Mouse (Mus musculus) A20 (cell line): ENCODE results near the gene Pomt1.

Experiments used
- DNase-seq: peaks from one replicate; pipeline ENCODE4 v3.0.0-alpha.2; 2011; ENCODE audit warnings: low read depth, low spot score

Gene Pomt1

GRCm38 (mm10) chr2:32235886-32236759 lies at the start of gene Pomt1:
Gene Pomt1 (plus strand): TSS chr2:32236590.
- peak; percentile 96 for DNase-seq

DNA sequence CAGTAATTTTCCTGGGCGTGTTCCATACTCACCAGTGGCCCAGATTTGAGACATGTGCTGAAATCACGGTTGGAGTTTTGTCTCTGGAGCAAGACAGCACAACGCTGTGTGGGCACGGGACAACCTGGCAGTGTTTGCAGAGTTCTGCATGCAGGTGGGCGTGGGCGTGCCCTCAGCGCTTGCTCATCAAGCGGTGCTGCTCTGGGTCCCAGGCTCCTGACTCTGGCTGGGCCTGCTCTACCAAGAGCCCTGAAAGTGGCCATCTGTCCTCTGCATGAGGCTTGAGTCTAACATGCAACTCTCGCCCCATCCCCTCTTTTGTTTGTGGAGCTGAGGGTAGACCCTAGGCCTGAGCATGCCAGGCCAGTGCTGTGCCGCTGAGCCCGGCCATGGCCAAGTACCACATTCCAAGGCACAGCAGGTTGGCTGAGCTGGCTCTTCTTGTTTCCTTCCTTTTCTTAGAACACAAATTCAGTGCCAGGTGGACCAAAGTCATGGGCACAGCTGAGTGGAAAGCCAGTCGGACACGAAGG lies 49.3 kb upstream of the Pomt1 start:
- no peak for DNase-seq

DNA sequence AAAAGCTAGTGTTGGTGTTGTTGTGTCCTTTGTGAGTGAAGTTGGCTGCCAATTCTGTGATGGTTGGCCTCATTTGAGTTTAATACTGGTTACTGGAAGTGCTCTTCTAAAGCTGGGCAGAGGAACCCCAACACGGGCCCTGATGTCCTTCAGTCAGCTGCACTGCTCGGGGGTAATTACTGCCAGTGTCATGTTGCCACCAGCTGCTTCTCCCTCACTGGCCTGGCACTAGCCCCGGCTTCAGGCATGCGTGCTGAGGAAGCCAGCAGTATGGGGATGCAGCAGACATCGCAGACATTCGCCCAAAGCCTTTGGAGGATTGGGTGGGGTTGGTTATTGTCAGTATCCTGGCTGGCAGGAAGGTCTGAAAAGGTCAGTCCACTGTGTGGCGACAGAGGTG lies 48.7 kb upstream of the Pomt1 start:
- no peak for DNase-seq

- DNase-seq, result no peak
Measured at GRCm38 (mm10) chr2:32189060-32189681, 47.2 kb upstream of the Pomt1 start.

DNA sequence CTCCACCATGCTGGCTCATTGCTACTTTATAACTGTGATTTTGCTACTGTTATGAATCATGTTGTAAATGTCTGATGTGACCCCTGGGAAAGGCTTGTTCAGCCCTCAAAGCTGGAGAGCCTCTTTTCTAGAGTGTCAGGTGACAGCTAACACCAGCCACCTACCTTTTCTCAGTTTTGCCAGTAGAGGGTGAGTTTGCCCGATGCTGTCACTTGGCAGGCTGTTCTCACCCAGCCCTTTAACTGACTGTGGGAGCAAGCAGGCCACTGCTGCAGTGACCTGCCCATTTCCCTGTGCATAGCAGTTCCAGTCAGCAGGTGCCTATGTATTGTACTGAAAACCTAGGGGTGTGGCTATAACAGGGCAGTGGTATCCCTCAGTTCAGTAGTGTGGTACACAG lies 45.8 kb upstream of the Pomt1 start:
- no peak for DNase-seq

DNA sequence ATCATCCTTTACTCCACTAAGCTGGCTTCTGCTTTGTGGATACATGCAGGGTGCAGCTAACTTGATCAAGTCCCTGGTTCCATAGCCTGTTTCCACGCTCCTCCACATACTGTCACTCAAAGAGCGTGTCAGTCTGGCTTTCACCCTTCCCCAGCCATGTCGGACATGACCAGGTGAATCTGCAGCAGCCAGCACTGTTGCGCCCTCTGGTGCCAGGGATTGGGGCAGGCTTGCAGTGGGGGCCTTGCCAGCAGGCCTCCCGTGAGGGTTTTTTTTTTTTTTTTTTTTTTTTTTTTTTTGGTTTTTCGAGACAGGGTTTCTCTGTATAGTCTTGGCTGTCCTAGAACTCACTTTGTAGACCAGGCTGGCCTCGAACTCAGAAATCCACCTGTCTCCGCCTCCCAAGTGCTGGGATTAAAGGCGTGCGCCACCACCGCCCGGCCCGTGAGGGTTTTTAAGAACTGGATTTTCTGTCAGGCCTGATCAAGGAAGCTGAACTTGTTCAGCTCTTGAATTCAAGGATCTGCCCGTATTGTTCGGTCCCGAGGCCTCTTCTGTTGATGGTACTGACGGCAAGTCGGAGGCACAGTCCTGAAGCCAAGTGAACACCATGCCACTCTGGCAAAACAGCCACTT lies 44.4 kb upstream of the Pomt1 start:
- peak; percentile 65 for DNase-seq

- DNase-seq, result no peak
Measured at GRCm38 (mm10) chr2:32198977-32199376, 37.4 kb upstream of the Pomt1 start.

- no peak for DNase-seq
Measured at GRCm38 (mm10) chr2:32200033-32200432, 36.4 kb upstream of the Pomt1 start.

DNA sequence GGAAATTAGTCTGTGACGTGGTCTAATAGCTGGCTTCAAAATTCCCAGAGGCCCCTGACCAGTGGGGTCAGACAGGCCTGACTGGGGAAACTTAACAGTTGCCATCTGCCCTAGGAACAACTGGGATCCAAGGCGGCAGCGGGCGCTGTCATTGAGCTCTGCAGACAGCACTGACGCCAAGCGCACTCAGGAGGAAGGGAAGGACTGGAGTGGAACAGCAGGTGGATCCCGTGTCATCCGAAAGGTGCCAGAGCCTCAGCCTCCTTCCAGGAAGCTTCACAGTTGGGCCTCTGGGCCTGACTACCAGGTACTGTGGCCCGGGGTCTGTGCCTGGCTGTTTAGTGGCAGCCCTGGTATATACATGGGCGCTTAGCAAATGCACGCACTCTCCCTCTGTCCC lies 35.7 kb upstream of the Pomt1 start:
- DNase-seq, result no peak

DNA sequence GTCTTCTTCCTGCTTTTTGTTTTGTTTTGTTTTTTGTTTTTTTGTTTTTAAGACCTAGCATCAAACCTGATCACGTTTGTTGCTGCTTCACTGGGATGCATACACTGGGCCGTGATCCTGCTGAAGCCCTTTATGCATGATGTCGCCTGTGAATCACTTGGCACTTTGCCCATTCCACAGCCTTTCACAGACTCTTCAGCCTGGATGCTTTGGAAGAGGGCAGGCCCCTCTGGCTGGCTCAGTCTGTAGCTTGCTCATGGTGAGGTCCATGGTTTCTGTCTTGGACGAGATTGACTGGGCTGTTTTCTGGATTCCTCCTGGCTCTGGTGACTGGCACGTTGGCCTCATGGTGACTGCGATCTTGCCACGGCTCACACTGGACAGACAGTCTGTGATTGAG lies 34.9 kb upstream of the Pomt1 start:
- DNase-seq, result no peak

DNA sequence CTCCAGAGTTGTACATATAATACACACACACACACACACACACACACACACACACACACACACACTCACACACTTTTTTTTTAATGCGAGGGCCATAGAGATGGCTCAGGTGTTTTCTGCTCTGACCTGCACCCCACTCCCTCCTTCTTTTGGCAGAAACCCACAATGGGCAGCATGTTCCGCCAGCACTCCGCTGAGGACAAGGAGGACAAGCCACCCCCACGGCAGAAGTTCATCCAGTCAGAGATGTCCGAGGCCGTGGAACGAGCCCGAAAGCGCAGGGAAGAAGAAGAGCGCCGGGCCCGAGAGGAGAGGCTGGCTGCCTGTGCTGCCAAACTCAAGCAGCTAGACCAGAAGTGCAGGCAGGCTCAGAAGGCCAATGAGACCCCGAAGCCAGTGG lies 32.5 kb upstream of the Pomt1 start:
- no peak for DNase-seq

DNA sequence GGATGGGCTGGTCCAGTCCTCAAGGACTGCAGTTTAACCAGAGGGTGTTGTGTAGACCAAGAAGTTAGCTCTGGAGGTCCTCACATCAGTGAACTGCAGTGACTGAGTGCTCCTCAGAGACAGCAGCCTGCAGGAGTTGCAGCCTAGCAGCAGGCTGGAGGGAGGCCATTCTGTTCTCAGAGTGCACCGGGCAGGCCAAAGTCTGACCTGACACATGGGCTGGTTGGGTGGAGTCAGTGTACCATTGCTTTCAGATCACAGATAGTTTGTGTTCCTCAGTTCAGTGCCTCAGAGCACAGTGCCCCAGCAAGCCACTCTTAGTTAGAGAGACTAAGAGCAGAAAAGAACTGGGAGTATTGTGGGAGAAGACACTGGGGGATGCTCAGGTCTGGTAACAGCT lies 28.7 kb upstream of the Pomt1 start:
- DNase-seq, result no peak

DNA sequence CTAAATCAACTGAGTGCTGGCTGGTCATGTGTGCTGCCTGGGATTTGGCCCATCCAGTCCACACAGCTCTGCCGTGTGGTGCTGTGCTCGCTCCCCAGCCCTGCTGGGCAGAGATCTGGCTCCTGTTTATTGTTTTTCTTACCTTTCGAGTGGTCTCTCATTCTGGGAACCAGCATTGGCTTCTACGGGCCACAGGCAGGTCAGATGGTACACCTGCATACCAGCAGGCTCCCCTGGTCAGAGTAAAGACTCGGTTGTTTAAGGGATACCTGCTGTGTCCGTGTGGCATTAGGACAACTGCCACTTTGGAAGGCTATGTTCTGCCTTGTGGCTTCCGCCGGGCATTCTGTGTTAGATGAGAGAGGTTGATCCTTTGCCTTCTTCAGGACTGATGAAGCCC lies 24.7 kb upstream of the Pomt1 start:
- no peak for DNase-seq

GRCm38 (mm10) chr2:32213000-32213399 lies 23.4 kb upstream of the Pomt1 start:
- DNase-seq, result no peak

- DNase-seq, result no peak
Measured at GRCm38 (mm10) chr2:32215576-32215975, 20.8 kb upstream of the Pomt1 start.

GRCm38 (mm10) chr2:32216506-32216905 lies 19.9 kb upstream of the Pomt1 start:
- no peak for DNase-seq

- DNase-seq, result no peak
Measured at GRCm38 (mm10) chr2:32217656-32218055, 18.7 kb upstream of the Pomt1 start.

DNA sequence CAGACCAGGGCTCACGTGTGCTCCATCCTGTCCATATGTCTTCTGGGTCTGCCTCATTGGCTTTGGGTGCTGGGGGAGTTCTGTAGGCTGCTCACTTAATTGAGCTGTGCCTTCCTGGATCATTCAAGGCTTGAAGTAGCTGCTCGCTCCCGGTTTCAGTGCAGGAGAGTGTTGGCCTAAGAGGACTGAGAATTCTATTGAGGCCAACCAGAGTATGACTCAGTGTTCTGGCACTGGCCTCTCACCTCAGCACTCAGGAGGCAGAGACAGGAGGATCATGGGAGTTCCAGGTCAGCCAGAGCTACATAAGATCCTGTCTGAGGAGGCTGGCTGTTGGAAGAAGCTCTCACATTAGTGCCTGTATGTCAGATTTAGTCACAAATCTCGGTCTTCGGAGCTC lies 18.3 kb upstream of the Pomt1 start:
- DNase-seq, result no peak

- no peak for DNase-seq
Measured at GRCm38 (mm10) chr2:32218541-32219334, 17.7 kb upstream of the Pomt1 start.

DNA sequence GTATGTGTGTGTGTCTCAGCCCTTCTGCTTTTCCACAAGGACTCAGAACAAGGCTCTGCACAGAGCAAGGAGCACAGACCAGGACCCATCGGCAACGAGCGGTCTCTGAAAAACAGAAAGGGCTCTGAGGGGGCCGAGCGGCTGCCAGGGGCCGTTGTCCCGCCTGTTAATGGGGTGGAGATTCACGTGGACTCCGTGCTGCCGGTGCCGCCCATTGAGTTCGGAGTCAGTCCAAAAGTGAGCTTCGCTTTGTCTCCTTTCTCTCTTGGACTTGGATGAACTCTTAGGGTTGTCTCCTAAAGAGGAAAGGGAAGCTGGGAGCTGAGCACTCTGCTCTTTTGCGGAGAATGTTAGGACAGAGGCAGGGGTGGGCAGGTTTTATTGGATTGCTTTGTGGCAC lies 16.9 kb upstream of the Pomt1 start:
- DNase-seq, result no peak

GRCm38 (mm10) chr2:32220021-32220420 lies 16.4 kb upstream of the Pomt1 start:
- no peak for DNase-seq

- no peak for DNase-seq
Measured at GRCm38 (mm10) chr2:32220969-32221368, 15.4 kb upstream of the Pomt1 start.
